Mouse (Mus musculus): Measurements from ENCODE around the gene Tns3.

Tns3 gene

GRCm38 (mm10) chr11:8664393-8664743, at the start of gene Tns3:
Gene Tns3, minus strand, starts transcription at chr11:8664535.
- peak; percentile 69 to 72 for DNase-seq (ENCODE audit: low spot score in 2 of 2)

- peak in 1 of 2 experiments; percentile 59 for DNase-seq (ENCODE audit: low spot score in 2 of 2)
These were observed 42.1 kb upstream of the Tns3 start for GRCm38 (mm10) chr11:8706246-8707041.

GRCm38 (mm10) chr11:8705156-8705555, 40.8 kb upstream of the Tns3 start:
- DNase-seq (ENCODE audit: low spot score in 2 of 2) = no peak

GRCm38 (mm10) chr11:8703876-8704275, 39.5 kb upstream of the Tns3 start:
- no peak for DNase-seq (ENCODE audit: low spot score in 2 of 2)

GRCm38 (mm10) chr11:8702532-8702886, 38.2 kb upstream of the Tns3 start:
- DNase-seq (ENCODE audit: low spot score in 2 of 2) = no peak

- DNase-seq (ENCODE audit: low spot score in 2 of 2) = no peak
These were observed 37.7 kb upstream of the Tns3 start for GRCm38 (mm10) chr11:8701845-8702531.

- DNase-seq (ENCODE audit: low spot score in 2 of 2) = no peak
These were observed 37.1 kb upstream of the Tns3 start for GRCm38 (mm10) chr11:8701400-8701799.

GRCm38 (mm10) chr11:8700641-8701221, 36.4 kb upstream of the Tns3 start:
- no peak for DNase-seq (ENCODE audit: low spot score in 2 of 2)

- no peak for DNase-seq (ENCODE audit: low spot score in 2 of 2)
These were observed 35.4 kb upstream of the Tns3 start for GRCm38 (mm10) chr11:8699777-8700176.

- no peak for DNase-seq (ENCODE audit: low spot score in 2 of 2)
These were observed 33.3 kb upstream of the Tns3 start for GRCm38 (mm10) chr11:8697670-8698069.

- no peak for DNase-seq (ENCODE audit: low spot score in 2 of 2)
These were observed 29.8 kb upstream of the Tns3 start for GRCm38 (mm10) chr11:8694096-8694495.

- peak; percentile 64 to 70 for DNase-seq (ENCODE audit: low spot score in 2 of 2)
These were observed 28.5 kb upstream of the Tns3 start for GRCm38 (mm10) chr11:8692536-8693471.

GRCm38 (mm10) chr11:8692162-8692535, 27.8 kb upstream of the Tns3 start:
- no peak for DNase-seq (ENCODE audit: low spot score in 2 of 2)

- no peak for DNase-seq (ENCODE audit: low spot score in 2 of 2)
These were observed 27.3 kb upstream of the Tns3 start for GRCm38 (mm10) chr11:8691605-8692004.

- no peak for DNase-seq (ENCODE audit: low spot score in 2 of 2)
These were observed 26.3 kb upstream of the Tns3 start for GRCm38 (mm10) chr11:8690633-8691032.

- DNase-seq (ENCODE audit: low spot score in 2 of 2) = no peak
These were observed 25.2 kb upstream of the Tns3 start for GRCm38 (mm10) chr11:8689515-8689914.

GRCm38 (mm10) chr11:8688907-8689306, 24.6 kb upstream of the Tns3 start:
- no peak for DNase-seq (ENCODE audit: low spot score in 2 of 2)

GRCm38 (mm10) chr11:8686501-8686900, 22.2 kb upstream of the Tns3 start:
- no peak for DNase-seq (ENCODE audit: low spot score in 2 of 2)

- no peak for DNase-seq (ENCODE audit: low spot score in 2 of 2)
These were observed 21.7 kb upstream of the Tns3 start for GRCm38 (mm10) chr11:8686061-8686460.

GRCm38 (mm10) chr11:8685195-8685594, 20.9 kb upstream of the Tns3 start:
- DNase-seq (ENCODE audit: low spot score in 2 of 2) = no peak

GRCm38 (mm10) chr11:8684262-8684661, 19.9 kb upstream of the Tns3 start:
- no peak for DNase-seq (ENCODE audit: low spot score in 2 of 2)

GRCm38 (mm10) chr11:8681356-8681755, 17.0 kb upstream of the Tns3 start:
- DNase-seq (ENCODE audit: low spot score in 2 of 2) = no peak

All from urinary bladder, postnatal 4 days (tissue).